Comparison of ENCODE assay signal across 13 mouse cellular contexts in genomic region chr13:105224048-105224447, GRCm38 (mm10).
DNase-seq lines count a peak whose midpoint lies in the region; ATAC-seq and TF ChIP-seq lines count a peak whose summit lies in the region.
"Had no signal": no experiment of that assay in that cellular context is flagged by ENCODE, and none has a peak within 500 bp of the region (broad histone marks: within the 10 kb centered on the region; RNA-seq: fewer than 3 reads in every experiment).

No protein-coding gene starts in this region.

- H3K36me3 ChIP-seq in heart, embryonic 16.5 days (ENCODE audit: control insufficient read depth, insufficient read depth): no peaks in the 10 kb centered on the region
- H3K36me3 ChIP-seq in heart, embryonic 10.5 days: no peaks in the 10 kb centered on the region
- H3K36me3 ChIP-seq in neural tube, embryonic 13.5 days: no peaks in the 10 kb centered on the region

- no peak overlapping the region for H3K9ac ChIP-seq in heart, embryonic 16.5 days (ENCODE audit: low read length)
- no peak overlapping the region for H3K9ac ChIP-seq in neural tube, embryonic 13.5 days
- H3K9ac ChIP-seq: hindbrain, embryonic 14.5 days had no signal

- 0 out of 2 replicates have a peak overlapping the region, but pooled peaks have one; percentile 8 for H3K4me2 ChIP-seq in heart, embryonic 16.5 days (ENCODE audit: low read depth, low read length)
- H3K4me2 ChIP-seq in neural tube, embryonic 13.5 days: 0 out of 2 replicates have a peak overlapping the region, but pooled peaks have one; percentile 8
- H3K4me2 ChIP-seq: hindbrain, embryonic 14.5 days had no signal

- H3K27me3 ChIP-seq in heart, embryonic 16.5 days (ENCODE audit: control insufficient read depth, insufficient read depth, low read length): no peaks in the 10 kb centered on the region
- no peaks in the 10 kb centered on the region for H3K27me3 ChIP-seq in heart, embryonic 10.5 days (ENCODE audit: insufficient read depth, poor library complexity, severe bottlenecking)
- H3K27me3 ChIP-seq in neural tube, embryonic 13.5 days: no peaks in the 10 kb centered on the region

- H3K4me1 ChIP-seq in heart, embryonic 16.5 days (ENCODE audit: control insufficient read depth, insufficient read depth, low read length): no peaks in the 10 kb centered on the region
- no peaks in the 10 kb centered on the region for H3K4me1 ChIP-seq in heart, embryonic 10.5 days
- peaks cover 4% of the 10 kb centered on the region for H3K4me1 ChIP-seq in neural tube, embryonic 13.5 days (replicated peaks)
- peaks cover 2% of the 10 kb centered on the region; the same call in 1 of the 2 replicates for H3K4me1 ChIP-seq in embryonic fibroblast, embryonic 13.5 days (ENCODE audit: control insufficient read depth, insufficient read depth, low read length)

- 40% methylated on average over 10 of the region's 10 CpGs for WGBS in heart, embryonic 16.5 days
- WGBS in heart, embryonic 10.5 days: 50% methylated on average over 10 of the region's 10 CpGs
- WGBS in neural tube, embryonic 13.5 days: 57% methylated on average over 10 of the region's 10 CpGs

- no peaks in the 10 kb centered on the region for H3K9me3 ChIP-seq in heart, embryonic 16.5 days (replicated peaks; ENCODE audit: control insufficient read depth, low read length)
- H3K9me3 ChIP-seq in heart, embryonic 10.5 days: no peaks in the 10 kb centered on the region
- H3K9me3 ChIP-seq in neural tube, embryonic 13.5 days: no peaks in the 10 kb centered on the region

- no peak for TF ChIP-seq CTCF in embryonic fibroblast, embryonic 13.5 days (IDR thresholded peaks at IDR 0.05; ENCODE audit: borderline replicate concordance, insufficient read depth, low read length)

- no peak for ATAC-seq in heart, embryonic 16.5 days (replicated peaks; ENCODE audit: extremely low read depth, insufficient read depth, low FRiP score)
- peak; percentile 29; the same call in 1 of the 2 replicates for ATAC-seq in neural tube, embryonic 13.5 days (ENCODE audit: low read depth)

- TF ChIP-seq POLR2A in embryonic fibroblast, embryonic 13.5 days (IDR thresholded peaks at IDR 0.05; ENCODE audit: low read depth, low read length): no peak

- H3K27ac ChIP-seq in heart, embryonic 16.5 days (ENCODE audit: low read length): no peak overlapping the region
- H3K27ac ChIP-seq in heart, embryonic 10.5 days: no peak overlapping the region
- no peak overlapping the region for H3K27ac ChIP-seq in neural tube, embryonic 13.5 days (replicated peaks)
- H3K27ac ChIP-seq in embryonic fibroblast, embryonic 13.5 days (ENCODE audit: insufficient read depth, low read length): peak overlapping the region; percentile 3; the same call in 1 of the 2 replicates
- H3K27ac ChIP-seq: hindbrain, embryonic 14.5 days; macrophage had no signal

- no peak for DNase-seq in heart, embryonic 10.5 days (ENCODE audit: low spot score)
- DNase-seq in neural tube, embryonic 10.5 days (ENCODE audit: extremely low spot score, low spot score): no peak
- DNase-seq in retina, postnatal 1 day: peak; percentile 21
- DNase-seq in spleen, postnatal 10 days (ENCODE audit: low spot score in 2 of 2): no peak
- DNase-seq: cerebellum, adult 11-12 months; kidney, adult 11 months; kidney, postnatal 14 days; right cerebral cortex, postnatal 25 days had no signal

- no peak overlapping the region for H3K4me3 ChIP-seq in heart, embryonic 16.5 days (ENCODE audit: low read length)
- no peak overlapping the region for H3K4me3 ChIP-seq in heart, embryonic 10.5 days
- H3K4me3 ChIP-seq in neural tube, embryonic 13.5 days: no peak overlapping the region
- no peak overlapping the region; the same call in 1 of the 2 replicates for H3K4me3 ChIP-seq in embryonic fibroblast, embryonic 13.5 days (ENCODE audit: insufficient read depth, low read length)
